Mouse (Mus musculus) megakaryocyte-erythroid progenitor cell, adult 5-6 weeks (primary cell): ENCODE data around the gene Anxa9. TPM values are rescaled to one million over a fixed set of nuclear protein-coding genes. Genes with fewer than 3 reads are reported as not detected.
A peak's percentile ranks its signal among the peaks of the same experiment; 100 is the strongest.
"Not testable (repeated sequence)": the region's sequence is repeated elsewhere in the genome, so short reads cannot be mapped to it uniquely, and the experiment has no call there.

Experiments
- ATAC-seq: replicated peaks from 2 replicates; pipeline ENCODE4 v1.8.0; 2016; ENCODE audit warnings: mild to moderate bottlenecking, inconsistent platforms; ENCODE audit not compliant: severe bottlenecking, poor library complexity, low FRiP score, low TSS enrichment
- total RNA-seq, 2 experiments: library from RNA; stranded (forward) in 1 of 2; stranded (reverse) in 1 of 2; fragments of 200-1000, 215-1000 nt in 1 of 2; fragments of >200 nt in 1 of 2; fragmentation: Nextera tagmentation in 1 of 2; gene quantifications; 2 replicates each; pipeline ENCODE4 v1.2.3; 2014 to 2017

The Anxa9 gene
- total RNA-seq (2014; fragmentation: Nextera tagmentation) = 25.5 and 35.5 TPM in 2 replicates
- total RNA-seq (2017) = 15.6 and 16.7 TPM in 2 replicates

GRCm38 (mm10) chr3:95307100-95307499 is at the start of gene Anxa9:
Anxa9 (minus strand) TSS chr3:95307176.
- ATAC-seq = no peak

- ATAC-seq = peak; percentile 26; the same call in 1 of the 2 replicates
These were observed 49.1 kb upstream of the Anxa9 start for GRCm38 (mm10) chr3:95355911-95356544.

GRCm38 (mm10) chr3:95349491-95349890 is 42.5 kb upstream of the Anxa9 start:
- ATAC-seq = peak; percentile 89

GRCm38 (mm10) chr3:95348343-95348742 is 41.4 kb upstream of the Anxa9 start:
- ATAC-seq = not testable (repeated sequence)

GRCm38 (mm10) chr3:95346454-95346853 is 39.5 kb upstream of the Anxa9 start:
- no peak for ATAC-seq

GRCm38 (mm10) chr3:95343356-95344000 is 36.5 kb upstream of the Anxa9 start:
- not testable (repeated sequence) for ATAC-seq

GRCm38 (mm10) chr3:95338251-95338650 is 31.3 kb upstream of the Anxa9 start:
- no peak for ATAC-seq

- ATAC-seq = no peak
These were observed 30.4 kb upstream of the Anxa9 start for GRCm38 (mm10) chr3:95337345-95337744.

- ATAC-seq = no peak
These were observed 24.6 kb upstream of the Anxa9 start for GRCm38 (mm10) chr3:95331528-95331927.

GRCm38 (mm10) chr3:95328803-95329404 is 21.9 kb upstream of the Anxa9 start:
- no peak for ATAC-seq

- no peak for ATAC-seq
These were observed 17.6 kb upstream of the Anxa9 start for GRCm38 (mm10) chr3:95324454-95325144.

GRCm38 (mm10) chr3:95323429-95323828 is 16.5 kb upstream of the Anxa9 start:
- no peak for ATAC-seq

- ATAC-seq = no peak
These were observed 13.0 kb upstream of the Anxa9 start for GRCm38 (mm10) chr3:95319701-95320625.

GRCm38 (mm10) chr3:95319110-95319509 is 12.1 kb upstream of the Anxa9 start:
- no peak for ATAC-seq

GRCm38 (mm10) chr3:95318548-95318947 is 11.6 kb upstream of the Anxa9 start:
- no peak for ATAC-seq

GRCm38 (mm10) chr3:95317414-95318080 is 10.6 kb upstream of the Anxa9 start:
- peak; percentile 39; the same call in 1 of the 2 replicates for ATAC-seq

GRCm38 (mm10) chr3:95315844-95316550 is 9.0 kb upstream of the Anxa9 start:
- no peak for ATAC-seq
